Mouse (Mus musculus) olfactory bulb, adult 2 months (tissue): Measurements from ENCODE around the gene Ctnna3.

Experiments
- CTCF ChIP-seq: fragments of 200-500 bp; IDR thresholded peaks from 2 replicates; pipeline ENCODE4 v1.5.1; 2012; ENCODE audit warnings: low read depth, mild to moderate bottlenecking, low read length, moderate library complexity; ENCODE audit not compliant: insufficient read depth
- POLR2A ChIP-seq: fragments of 200-500 bp; IDR thresholded peaks from 2 replicates; pipeline ENCODE4 v1.6.1; 2012; ENCODE audit warnings: mild to moderate bottlenecking, low read depth, low read length, moderate library complexity; ENCODE audit not compliant: insufficient read depth

DNA sequence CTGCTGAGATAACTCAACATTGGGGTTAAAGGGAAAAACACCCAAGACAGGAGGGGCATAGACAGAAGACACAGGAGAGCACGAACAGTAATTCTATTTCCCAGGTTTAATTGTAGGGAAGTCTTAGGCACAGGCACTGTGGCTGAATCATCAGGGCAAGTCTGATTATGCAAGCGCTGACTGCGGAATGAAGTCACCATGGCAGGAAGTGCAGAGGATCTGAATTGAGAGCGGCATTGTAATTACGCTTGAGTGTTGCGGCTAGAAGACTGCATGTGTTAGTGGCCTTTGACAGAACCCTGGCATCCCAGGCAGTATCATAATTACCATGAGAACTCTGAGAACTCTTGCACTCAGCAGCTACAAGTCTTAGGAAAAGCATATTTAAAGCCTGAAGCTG lies 593.4 kb downstream of the Ctnna3 start:
- TF ChIP-seq CTCF: no peak
- no peak for TF ChIP-seq POLR2A
